Mouse (Mus musculus) naive thymus-derived CD4-positive, alpha-beta T cell, adult 2 months (primary cell): ENCODE data around the gene Card14.
A peak's percentile ranks its signal among the peaks of the same experiment; 100 is the strongest.
"Not testable (repeated sequence)": the region's sequence is repeated elsewhere in the genome, so short reads cannot be mapped to it uniquely, and the experiment has no call there.

ENCODE experiments used
- DNase-seq: peaks from one replicate; pipeline ENCODE4 v3.0.0-alpha.2; 2011; ENCODE audit warnings: low read depth

Card14 gene

GRCm38 (mm10) chr11:119355443-119356385, 48.1 kb downstream of the Card14 start, which contains the start of the genes Sgsh and Slc26a11:
TSS of gene Sgsh (minus strand) at chr11:119355536.
TSS of gene Slc26a11 (plus strand) at chr11:119355557.
- peak; percentile 72 for DNase-seq

GRCm38 (mm10) chr11:119359089-119359488, 51.5 kb downstream of the Card14 start:
- no peak for DNase-seq

GRCm38 (mm10) chr11:119362769-119363533, 55.4 kb downstream of the Card14 start:
- DNase-seq = no peak

GRCm38 (mm10) chr11:119363534-119364145, 56.1 kb downstream of the Card14 start:
- peak; percentile 87 for DNase-seq

GRCm38 (mm10) chr11:119375425-119375824, 67.9 kb downstream of the Card14 start:
- DNase-seq = no peak

- no peak for DNase-seq
Measured at GRCm38 (mm10) chr11:119377326-119377725, 69.8 kb downstream of the Card14 start.

- no peak for DNase-seq
Measured at GRCm38 (mm10) chr11:119378551-119378950, 71.0 kb downstream of the Card14 start.

GRCm38 (mm10) chr11:119381631-119382337, 74.2 kb downstream of the Card14 start:
- no peak for DNase-seq

- DNase-seq = no peak
Measured at GRCm38 (mm10) chr11:119382338-119382850, 74.8 kb downstream of the Card14 start.

GRCm38 (mm10) chr11:119384904-119385303, 77.3 kb downstream of the Card14 start:
- DNase-seq = peak; percentile 76

GRCm38 (mm10) chr11:119386306-119386705, 78.7 kb downstream of the Card14 start:
- DNase-seq = peak; percentile 46

- DNase-seq = not testable (repeated sequence)
Measured at GRCm38 (mm10) chr11:119387273-119387672, 79.7 kb downstream of the Card14 start.

- no peak for DNase-seq
Measured at GRCm38 (mm10) chr11:119389851-119390270, 82.3 kb downstream of the Card14 start.

- peak; percentile 73 for DNase-seq
Measured at GRCm38 (mm10) chr11:119390271-119391231, 83.0 kb downstream of the Card14 start.

GRCm38 (mm10) chr11:119391386-119392000, 83.9 kb downstream of the Card14 start:
- DNase-seq = peak; percentile 63

GRCm38 (mm10) chr11:119392001-119392614, 84.5 kb downstream of the Card14 start:
- DNase-seq = peak; percentile 70

- peak; percentile 85 for DNase-seq
Measured at GRCm38 (mm10) chr11:119392800-119393482, 85.4 kb downstream of the Card14 start, which contains the start of gene Rnf213. TSS of gene Rnf213 (plus strand) at chr11:119393100.

GRCm38 (mm10) chr11:119393483-119393804, 85.9 kb downstream of the Card14 start:
- DNase-seq = no peak

GRCm38 (mm10) chr11:119394210-119394609, 86.6 kb downstream of the Card14 start:
- DNase-seq = no peak
